Mouse (Mus musculus): Measurements from ENCODE around the gene Atp5j.

DNA sequence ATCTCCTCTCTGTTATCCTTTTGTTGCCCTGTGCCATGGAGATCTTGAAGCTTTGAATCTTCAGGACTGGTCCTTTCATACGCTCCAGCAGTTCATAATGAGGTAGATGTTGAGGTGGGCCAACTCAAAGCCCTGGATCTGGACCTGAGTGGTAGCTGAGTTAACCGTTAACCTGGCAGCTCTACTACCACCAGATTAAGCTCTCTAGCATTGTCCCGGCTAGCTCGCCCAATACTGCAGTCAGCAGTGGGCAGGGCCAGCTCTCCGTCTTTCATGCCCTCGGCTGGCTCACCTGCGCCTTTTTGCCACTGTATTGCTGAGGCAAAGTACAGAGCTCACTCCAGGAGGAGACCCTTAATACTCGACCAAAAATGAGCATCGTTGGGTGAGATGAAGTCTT, 45.7 kb upstream of the Atp5j start:
- no peak for TF ChIP-seq CTCF (conservative IDR thresholded peaks at IDR 0.05; ENCODE audit: low read length)
- TF ChIP-seq POU5F1 (IDR thresholded peaks at IDR 0.05; ENCODE audit: borderline replicate concordance, low read length), result no peak
- TF ChIP-seq NANOG (IDR thresholded peaks at IDR 0.05; ENCODE audit: borderline replicate concordance, low read length), result no peak
